Mouse (Mus musculus) CD4-positive helper T cell, adult 2 months (primary cell): ENCODE measurements around the gene Aicda.

Experiments
- DNase-seq: peaks from one replicate; pipeline ENCODE4 v3.0.0-alpha.2; 2012; ENCODE audit warnings: low read depth, missing footprints, low spot score

Gene Aicda

DNA sequence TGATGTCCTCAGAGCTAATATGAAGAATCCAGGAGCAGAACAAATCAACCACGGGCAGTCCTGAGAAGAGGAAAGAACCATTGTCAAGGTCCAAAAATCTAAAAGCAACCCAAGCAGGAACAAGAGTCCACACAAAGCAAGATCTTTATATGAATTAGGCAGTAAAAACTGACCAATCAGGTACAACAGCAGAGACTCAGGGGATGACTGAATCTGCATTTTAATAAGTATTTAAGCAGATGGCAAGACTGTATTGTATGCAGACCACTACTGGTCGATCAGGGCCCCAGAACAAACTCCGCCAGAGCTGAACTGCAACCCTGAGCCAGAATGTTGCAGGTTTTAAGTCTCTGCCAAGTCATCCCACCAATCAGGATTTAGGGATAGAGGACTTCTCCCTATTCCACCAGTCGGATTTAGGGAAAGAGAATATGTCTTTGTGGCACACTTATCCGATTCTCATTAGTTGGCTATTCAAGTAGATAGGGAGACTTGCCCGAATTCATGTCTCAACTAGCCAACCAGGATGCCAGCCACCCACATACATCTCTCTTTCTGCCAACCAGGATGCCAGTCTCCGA is 46.6 kb downstream of the Aicda start:
- DNase-seq = no peak

DNA sequence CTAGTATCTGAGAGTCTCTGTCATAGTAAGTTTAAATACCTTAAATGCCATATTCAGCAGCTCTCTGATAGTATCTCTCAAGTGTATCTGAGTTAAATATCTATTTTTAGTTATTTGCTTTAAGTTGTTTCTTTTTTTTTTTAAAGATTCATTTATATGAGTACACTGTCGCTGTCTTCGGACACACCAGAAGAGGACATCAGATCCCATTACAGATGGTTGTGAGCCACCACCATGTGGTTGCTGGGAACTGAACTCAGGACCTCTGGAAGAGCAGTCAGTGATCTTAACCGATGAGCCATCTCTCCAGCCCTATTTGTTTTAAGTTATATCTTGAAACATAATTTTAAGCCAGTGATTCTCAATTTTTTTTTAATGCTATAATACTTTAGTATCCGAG is 47.4 kb downstream of the Aicda start:
- no peak for DNase-seq

DNA sequence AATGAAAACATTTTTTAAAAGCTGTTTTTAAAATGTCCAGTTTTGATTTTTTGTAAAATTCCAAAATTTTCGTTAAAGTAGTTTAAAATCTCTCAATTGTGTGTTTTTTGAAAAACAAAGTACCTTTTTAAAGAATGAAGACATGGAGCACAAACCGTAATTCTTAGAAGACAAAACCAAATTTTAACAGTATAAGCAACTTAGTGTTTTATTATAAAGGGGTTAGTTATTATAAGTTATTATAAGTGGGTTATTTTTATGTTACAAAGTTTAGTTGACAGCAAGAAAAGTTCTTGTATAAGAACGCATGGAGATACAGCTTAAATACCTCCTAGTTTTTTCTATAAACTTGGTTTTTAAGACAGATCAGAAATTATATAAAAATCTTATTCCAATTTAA is 48.0 kb downstream of the Aicda start:
- no peak for DNase-seq

DNA sequence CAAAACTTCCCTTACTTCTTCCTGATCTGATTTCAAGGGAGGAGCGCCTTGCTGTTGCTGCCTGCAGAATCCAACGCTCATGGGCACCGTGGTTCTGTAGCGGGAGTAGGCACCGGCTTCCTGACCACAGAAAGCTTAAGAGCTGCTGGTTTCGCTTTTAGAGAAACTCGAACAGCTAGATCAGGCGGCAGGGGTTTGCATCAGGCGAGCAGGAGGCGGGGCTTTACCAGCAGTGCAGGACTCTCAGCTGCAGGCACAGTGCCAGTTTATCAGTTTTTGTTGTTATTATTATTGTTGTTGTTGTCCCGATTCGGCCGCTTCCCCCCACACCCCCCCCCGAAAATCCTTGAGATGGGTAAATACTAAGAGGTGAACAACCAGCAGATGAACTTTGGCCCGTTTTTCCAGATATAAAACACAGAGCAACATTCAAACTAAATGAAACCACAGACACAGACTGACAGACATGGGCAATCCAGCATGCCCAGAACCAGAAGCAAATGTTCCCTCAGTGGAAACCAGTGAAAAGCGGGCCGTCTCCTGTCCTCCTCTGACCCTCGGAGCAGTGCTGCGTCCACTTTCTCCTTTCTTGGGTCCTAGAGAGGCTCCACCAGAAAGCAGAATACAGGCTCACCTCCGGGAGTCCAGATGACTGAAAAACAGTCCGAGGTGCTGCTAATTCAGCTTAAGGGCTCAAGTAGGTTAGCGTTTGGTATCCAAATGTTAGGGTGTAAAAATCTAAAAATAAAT is 48.8 kb downstream of the Aicda start, which contains the start of gene Apobec1:
TSS of gene Apobec1 (minus strand) at position 203 of the 750 bp plus-strand sequence.
- peak; percentile 90 for DNase-seq

DNA sequence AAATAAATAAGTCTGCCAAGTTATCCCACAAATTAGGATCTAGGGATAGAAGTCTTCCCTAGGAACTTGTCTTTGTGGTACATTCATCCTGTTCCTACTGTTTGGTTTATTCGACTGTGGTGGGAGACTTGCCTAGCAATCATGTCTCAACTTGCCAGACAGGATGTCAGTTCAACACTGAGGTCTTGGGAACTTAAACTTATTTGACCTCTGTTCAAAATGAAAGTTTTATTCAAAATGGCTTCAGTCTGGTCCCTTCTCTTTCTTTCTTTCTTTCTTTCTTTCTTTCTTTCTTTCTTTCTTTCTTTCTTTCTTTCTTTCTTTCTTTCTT is 49.4 kb downstream of the Aicda start:
- peak; percentile 45 for DNase-seq

DNA sequence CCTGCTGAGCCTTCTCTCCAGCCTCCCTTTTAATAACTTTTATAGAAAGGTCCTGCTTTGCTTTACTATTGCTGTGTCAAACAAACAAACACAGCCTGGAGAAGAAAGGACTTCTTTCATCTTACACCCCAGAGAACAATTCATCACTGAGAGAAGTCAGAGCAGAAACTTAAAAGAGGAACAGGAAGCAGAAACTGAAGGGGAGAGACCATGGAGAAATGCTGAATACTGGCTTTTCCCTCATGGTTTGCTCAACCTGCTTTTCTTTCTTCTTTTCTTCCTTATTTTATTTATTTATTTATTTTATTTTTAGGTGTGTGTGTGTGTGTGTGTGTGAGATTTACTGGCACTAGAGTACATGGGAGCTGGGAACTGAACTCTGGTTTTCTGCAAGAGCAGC is 50.7 kb downstream of the Aicda start:
- no peak for DNase-seq

DNA sequence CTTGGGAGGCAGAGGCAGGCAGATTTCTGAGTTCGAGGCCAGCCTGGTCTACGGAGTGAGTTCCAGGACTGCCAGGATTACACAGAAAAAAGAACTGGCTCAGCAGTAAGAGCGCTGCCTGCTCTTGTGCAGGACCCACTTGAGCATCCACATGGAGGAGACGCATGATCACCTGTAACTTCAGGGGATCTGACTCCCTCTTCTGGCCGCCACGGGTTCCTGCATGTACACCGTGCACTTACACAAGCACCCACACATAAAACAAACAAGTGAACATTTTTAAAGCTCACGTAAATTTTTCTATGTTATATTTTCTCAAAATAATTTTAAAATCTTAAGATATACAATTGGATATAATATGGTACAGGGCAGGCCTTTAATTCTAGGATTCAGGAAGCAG is 51.9 kb downstream of the Aicda start:
- DNase-seq = peak; percentile 45

DNA sequence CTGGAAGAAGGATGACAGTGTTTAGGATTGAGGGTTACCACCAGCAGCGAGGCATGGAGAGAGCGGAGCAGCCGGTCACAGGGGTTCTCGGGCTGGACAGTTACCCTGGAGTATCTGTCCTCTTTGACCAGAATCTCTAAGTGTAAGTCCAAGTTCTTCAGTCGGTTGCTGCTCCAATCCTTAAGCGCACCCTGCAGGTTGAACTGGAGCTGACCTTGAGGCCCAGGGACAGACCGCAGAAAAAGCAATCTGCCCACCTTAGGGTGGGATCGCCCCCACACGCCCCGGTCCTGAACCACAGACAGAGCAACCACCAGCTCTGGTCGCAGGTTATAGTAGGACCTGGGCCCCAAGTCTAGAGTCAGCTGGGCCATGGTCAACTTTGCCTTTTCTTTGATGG is 53.1 kb downstream of the Aicda start:
- DNase-seq = no peak

DNA sequence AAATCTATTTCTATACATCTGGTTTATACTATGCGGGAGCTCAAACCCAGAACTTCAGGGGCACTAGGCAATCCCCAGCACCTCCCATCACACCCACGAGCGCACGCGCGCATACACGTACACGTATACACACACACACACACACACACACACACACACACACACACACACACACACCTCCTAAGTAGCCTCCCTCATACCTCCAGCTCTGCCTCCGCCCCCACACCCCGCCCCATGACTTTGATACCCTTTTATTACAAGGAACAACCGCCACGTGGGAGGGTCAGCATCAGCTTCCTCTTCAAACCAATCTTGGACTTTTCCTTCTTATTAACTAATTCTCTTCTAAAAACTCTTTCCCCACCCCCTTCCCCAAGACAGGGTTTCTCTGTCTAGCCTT is 54.1 kb downstream of the Aicda start:
- no peak for DNase-seq

DNA sequence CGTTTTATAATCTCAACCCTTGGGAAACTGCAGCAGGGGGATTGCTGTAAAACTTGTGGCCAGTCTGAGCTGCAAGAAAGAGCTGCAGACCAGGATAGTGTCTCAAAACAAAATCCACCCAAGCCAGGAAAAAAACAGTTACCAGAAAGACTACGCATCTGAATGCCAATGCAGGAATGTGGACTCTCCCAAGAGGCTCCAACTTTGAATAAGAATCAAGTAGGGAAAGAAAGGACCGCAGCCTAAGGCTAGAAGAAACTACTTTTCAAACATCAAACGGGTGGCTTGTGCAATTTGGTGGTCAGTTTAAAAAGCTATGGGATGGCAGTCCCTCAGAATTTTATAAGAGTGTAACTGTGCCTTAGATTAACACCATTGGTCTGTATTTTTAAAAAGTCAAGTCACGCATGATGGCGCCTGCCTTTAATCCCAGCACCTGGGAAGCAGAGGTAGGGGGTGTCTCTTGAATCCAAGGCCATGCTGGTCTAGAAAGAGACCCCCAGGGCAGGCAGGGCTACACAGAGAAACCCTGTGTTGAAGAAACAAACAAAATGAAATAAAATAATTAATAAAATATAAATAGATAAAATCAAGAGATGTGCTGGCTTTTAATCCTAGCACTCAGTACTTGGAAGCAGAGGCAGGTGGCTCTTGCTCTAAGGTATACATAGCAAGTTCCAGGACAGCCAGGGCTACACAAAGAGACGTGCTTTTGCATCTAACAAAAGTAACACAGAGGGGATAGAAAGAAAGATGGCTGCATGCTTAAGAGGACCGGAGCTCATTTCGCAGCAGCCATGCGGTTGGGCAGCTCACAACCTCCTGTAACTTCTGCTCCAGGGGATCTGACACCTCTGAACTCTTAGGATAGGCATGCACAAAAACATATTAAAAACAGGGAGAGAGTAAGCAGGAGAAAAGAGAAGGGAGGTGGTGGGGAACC is 55.1 kb downstream of the Aicda start:
- no peak for DNase-seq

DNA sequence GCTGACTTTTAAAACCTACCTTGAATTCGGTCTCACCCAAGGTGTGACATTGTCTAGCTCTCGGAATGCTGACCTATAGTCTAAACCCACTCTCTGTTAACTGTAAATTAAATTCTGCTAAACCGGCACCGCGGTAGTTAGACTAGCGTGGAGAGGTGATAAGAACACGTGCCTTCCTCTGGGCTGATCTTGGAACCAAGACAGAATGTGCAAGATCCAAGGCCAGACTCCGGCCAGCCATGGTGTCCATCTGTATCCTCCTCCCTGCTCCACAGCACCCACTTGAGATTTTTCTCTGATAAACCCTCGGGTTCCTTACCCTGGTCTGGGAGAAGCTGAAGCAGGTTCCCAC is 55.8 kb downstream of the Aicda start:
- DNase-seq = no peak

DNA sequence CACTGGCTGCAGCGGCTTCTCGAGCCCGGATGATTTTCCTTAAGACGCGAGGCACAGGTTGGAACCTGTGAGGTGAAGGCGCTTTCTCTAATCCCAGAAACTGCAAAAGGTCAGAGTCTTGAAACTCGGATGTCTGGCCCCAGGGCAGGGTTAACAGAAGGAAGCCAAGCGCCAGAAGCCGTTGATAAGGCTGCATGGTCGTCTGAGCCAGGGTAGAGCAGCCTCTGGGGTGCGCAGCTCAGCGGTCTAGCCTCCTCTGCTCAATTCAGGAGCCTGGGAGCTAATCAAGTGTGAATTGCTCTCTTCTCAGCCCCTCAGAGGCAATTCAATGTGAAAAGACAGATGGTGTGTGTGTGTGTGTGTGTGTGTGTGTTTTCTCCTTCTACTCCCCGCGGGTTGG is 56.2 kb downstream of the Aicda start, which contains the start of gene Gdf3:
TSS of gene Gdf3 (minus strand) at position 317 of the 400 bp plus-strand sequence.
- no peak for DNase-seq

DNA sequence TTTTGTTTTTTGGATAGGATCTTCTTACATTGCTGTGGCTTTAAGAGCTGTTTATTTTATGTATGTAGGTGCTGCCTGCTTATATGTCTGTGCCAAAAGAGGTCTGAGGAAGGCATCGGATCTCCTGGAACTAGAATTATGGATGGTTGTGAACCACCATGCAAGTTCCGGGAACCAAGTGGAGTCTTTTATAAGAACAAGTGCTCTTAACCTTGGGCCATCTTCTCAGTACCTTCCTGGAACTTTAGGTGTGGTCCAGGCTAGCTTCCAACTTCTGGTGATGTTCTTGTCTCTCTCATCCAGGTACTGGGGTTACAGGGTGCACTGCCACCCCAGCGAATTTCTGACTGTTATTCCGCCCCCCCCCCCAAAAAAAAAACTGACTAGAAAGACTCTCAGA is 58.8 kb downstream of the Aicda start:
- DNase-seq = no peak
